Mouse (Mus musculus) monocyte, adult 59 days (primary cell): ENCODE measurements around the gene Cbr1. TPM values are rescaled to one million over a fixed set of nuclear protein-coding genes. Genes with fewer than 3 reads are reported as not detected.

ENCODE experiments used
- total RNA-seq, 2 experiments: library from RNA; stranded (reverse); gene quantifications; one replicate each; pipeline ENCODE4 v1.2.4; 2023

Gene Cbr1
- total RNA-seq = 10 to 100 TPM; 17.4 to 21.7 TPM

GRCm38 (mm10) chr16:93605553-93605952 is at the start of gene Cbr1:
TSS of gene Cbr1 (plus strand) at chr16:93605853.

DNA sequence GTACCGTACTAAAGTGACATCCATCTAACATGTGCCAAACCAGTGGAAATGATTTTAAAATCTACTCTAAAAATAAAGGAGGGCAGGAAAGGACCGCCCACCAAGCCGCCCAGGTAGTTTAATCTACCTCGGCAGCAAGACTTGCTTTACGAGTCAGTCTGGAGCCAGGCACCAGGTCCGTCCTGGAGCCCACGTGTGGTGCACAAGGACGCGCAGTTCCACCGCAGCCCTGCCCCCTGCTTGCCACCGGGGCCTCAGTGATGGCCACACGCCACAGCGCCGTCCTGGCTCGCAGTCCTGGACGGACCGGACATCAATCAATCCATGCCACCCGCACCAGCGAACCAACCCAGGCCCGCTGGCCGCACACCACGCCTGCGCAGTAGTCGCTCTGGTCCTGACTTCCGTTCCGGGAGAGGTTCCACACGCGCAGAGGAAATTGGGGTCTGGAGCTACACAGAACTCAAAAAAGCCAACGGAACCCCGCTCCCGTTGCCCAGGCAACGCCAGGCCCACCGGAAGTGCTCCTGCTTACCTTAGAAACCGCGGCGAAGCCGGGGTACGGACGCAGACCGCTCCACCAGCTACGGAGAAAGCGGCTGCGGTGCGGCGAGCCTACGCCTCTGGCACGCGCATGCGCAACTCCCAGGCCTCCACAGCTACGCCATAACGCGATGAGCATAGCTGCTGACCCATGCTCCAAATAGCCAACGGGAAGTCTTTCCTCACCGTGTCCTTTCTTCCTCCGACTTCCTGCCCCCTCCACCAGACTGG is 2.0 kb upstream of the Cbr1 start, which contains the start of gene Setd4:
Gene Setd4 (minus strand): TSS at position 625 of the 774 bp plus-strand sequence.

DNA sequence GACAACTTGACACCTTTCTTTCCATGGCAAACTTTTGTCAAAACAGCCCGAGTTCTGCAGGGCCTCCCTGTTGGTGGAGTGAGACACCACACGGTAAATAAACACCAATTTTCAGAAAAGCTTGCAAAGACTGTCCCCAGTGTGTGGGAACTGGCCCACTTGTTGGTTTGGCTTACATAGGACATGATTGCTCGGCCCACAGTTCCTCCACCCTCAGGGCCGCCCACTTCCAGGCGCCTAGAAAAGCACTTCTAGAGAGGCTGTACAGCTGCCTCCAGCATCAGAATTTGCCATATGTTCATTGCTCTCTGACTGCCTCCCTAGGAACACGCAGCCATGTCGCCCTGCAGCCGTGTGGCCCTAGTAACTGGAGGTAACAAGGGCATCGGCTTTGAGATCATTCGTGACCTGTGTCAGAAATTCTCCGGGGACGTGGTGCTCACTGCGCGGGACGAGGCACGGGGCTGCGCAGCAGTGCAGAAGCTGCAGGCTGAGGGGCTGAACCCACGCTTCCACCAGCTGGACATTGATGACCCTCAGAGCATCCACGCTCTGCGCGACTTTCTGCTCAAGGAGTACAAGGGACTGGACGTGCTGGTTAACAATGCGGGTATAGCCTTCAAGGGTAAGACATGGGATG is 22.2 kb downstream of the Cbr1 start, which contains the start of gene Gm5678:
Gene Gm5678 (plus strand): TSS at position 337 of the 640 bp plus-strand sequence.

Other genes with a start within 250 kb of the Cbr1 start
- 1 to 10 TPM; 5.0 to 8.6 TPM for gene Setd4, start 1.8 kb upstream of the Cbr1 start, total RNA-seq
- gene Gm5678, start 22.2 kb downstream of the Cbr1 start, total RNA-seq = 1 to 10 TPM in 1 of 2 experiments, not detected in 1; 2.3 TPM
- 10 to 100 TPM; 11.6 to 12.0 TPM for gene Cbr3, start 77.4 kb downstream of the Cbr1 start, total RNA-seq
- gene Dop1b, start 106.1 kb downstream of the Cbr1 start, total RNA-seq = 10 to 100 TPM; 56.0 to 63.8 TPM
- gene Morc3, start 226.3 kb downstream of the Cbr1 start, total RNA-seq = 100 to 1,000 TPM; 114 to 148 TPM